Mouse (Mus musculus) embryo, embryonic 11 days (tissue): ENCODE data around the gene Olfr1255.

Experiments used
- DNase-seq: peaks from one replicate; pipeline ENCODE4 v3.0.0-alpha.2; 2015

The Olfr1255 gene

GRCm38 (mm10) chr2:89811751-89812150 is at the start of gene Olfr1255:
Gene Olfr1255 (plus strand): TSS chr2:89812051.
- DNase-seq: no peak

- DNase-seq: no peak
Observed at GRCm38 (mm10) chr2:89793519-89793918, 18.3 kb upstream of the Olfr1255 start, which contains the start of gene Olfr1254. Gene Olfr1254 (minus strand): TSS chr2:89793619.

- DNase-seq: no peak
Observed at GRCm38 (mm10) chr2:89799583-89799982, 12.3 kb upstream of the Olfr1255 start.

GRCm38 (mm10) chr2:89810751-89811150 is 1.1 kb upstream of the Olfr1255 start:
- no peak for DNase-seq

GRCm38 (mm10) chr2:89820216-89820615 is 8.4 kb downstream of the Olfr1255 start:
- DNase-seq: no peak

GRCm38 (mm10) chr2:89841455-89841854 is 29.6 kb downstream of the Olfr1255 start, which contains the start of gene Olfr1256:
Gene Olfr1256 (minus strand): TSS chr2:89841555.
- no peak for DNase-seq

GRCm38 (mm10) chr2:89848105-89848504 is 36.3 kb downstream of the Olfr1255 start, which contains the start of gene Olfr48:
Gene Olfr48 (minus strand): TSS chr2:89848205.
- no peak for DNase-seq

GRCm38 (mm10) chr2:89849230-89849629 is 37.4 kb downstream of the Olfr1255 start:
- no peak for DNase-seq
